Mouse (Mus musculus) embryonic facial prominence, embryonic 15.5 days (tissue): ENCODE data around the gene Ttc23. TPM values are rescaled to one million over a fixed set of nuclear protein-coding genes. Genes with fewer than 3 reads are reported as not detected.

Experiments used
- ATAC-seq: fragments of 200-750 bp; cut with Nextera tagmentation; 2 replicates; pipeline ENCODE4 v1.8.0; 2017; ENCODE audit warnings: low read depth, moderate TSS enrichment; ENCODE audit not compliant: insufficient number of reproducible peaks, low FRiP score, low TSS enrichment
- H3K27ac ChIP-seq: fragments of 300-500 bp; sonication (generic); replicated peaks from 2 replicates; pipeline ENCODE4 v1.5.1; 2015; ENCODE audit warnings: mild to moderate bottlenecking, inconsistent platforms
- H3K27me3 ChIP-seq: fragments of 300-500 bp; sonication (generic); 2 replicates; pipeline ENCODE4 v1.6.1; 2015; ENCODE audit warnings: inconsistent platforms
- H3K36me3 ChIP-seq: fragments of 300-500 bp; sonication (generic); 2 replicates; pipeline ENCODE4 v1.6.1; 2015; ENCODE audit warnings: mild to moderate bottlenecking, inconsistent platforms
- H3K4me1 ChIP-seq: fragments of 300-500 bp; sonication (generic); 2 replicates; pipeline ENCODE4 v1.6.1; 2015; ENCODE audit warnings: inconsistent platforms
- H3K4me2 ChIP-seq: fragments of 300-500 bp; sonication (generic); replicated peaks from 2 replicates; pipeline ENCODE4 v1.6.1; 2015; ENCODE audit warnings: mild to moderate bottlenecking, inconsistent platforms
- H3K4me3 ChIP-seq: fragments of 300-500 bp; sonication (generic); replicated peaks from 2 replicates; pipeline ENCODE4 v1.5.1; 2015; ENCODE audit warnings: mild to moderate bottlenecking, inconsistent platforms
- H3K9ac ChIP-seq: fragments of 300-500 bp; sonication (generic); 2 replicates; pipeline ENCODE4 v1.6.1; 2015; ENCODE audit warnings: inconsistent platforms
- H3K9me3 ChIP-seq: fragments of 300-500 bp; sonication (generic); replicated peaks from 2 replicates; pipeline ENCODE4 v1.6.1; 2016; ENCODE audit warnings: inconsistent platforms
- WGBS: fragments of 180-500 bp; shearing (Covaris S2); methylation state at CpG from one replicate; pipeline ENCODE4 v1.1.7; 2015; 5-methylcytosine and 5-hydroxymethylcytosine counted together
- polyA plus RNA-seq: library from polyadenylated mRNA; unstranded; fragments of >200 nt; fragmentation: Nextera tagmentation; extraction: Ambion mirVana; gene quantifications from 2 replicates; pipeline ENCODE4 v1.2.1, GENCODE M21; 2015

Gene Ttc23
- 29.6 and 29.8 TPM in 2 replicates for polyA plus RNA-seq

GRCm38 (mm10) chr7:67647277-67647676, at the start of gene Ttc23:
Gene Ttc23, plus strand, starts transcription at chr7:67647410.
- ATAC-seq, result no peak
- H3K27ac ChIP-seq, result peak within 1 kb of the TSS; percentile 92
- H3K4me2 ChIP-seq, result peak within 1 kb of the TSS; percentile 69
- H3K36me3 ChIP-seq, result no peaks in the 10 kb centered on the region
- peak within 1 kb of the TSS; percentile 50 for H3K9ac ChIP-seq
- peaks cover 33% of the 10 kb centered on the region for H3K4me1 ChIP-seq
- no peaks in the 10 kb centered on the region for H3K27me3 ChIP-seq
- 4% methylated on average over 5 of the region's 5 CpGs for WGBS
- H3K9me3 ChIP-seq, result no peaks in the 10 kb centered on the region
- peak within 1 kb of the TSS; percentile 82 for H3K4me3 ChIP-seq

- no peaks in the 10 kb centered on the region for H3K9me3 ChIP-seq
- 49% methylated on average over 3 of the region's 3 CpGs for WGBS
- no peak overlapping the region for H3K4me2 ChIP-seq
- H3K27ac ChIP-seq, result peak overlapping the region; percentile 35
- no peak overlapping the region for H3K4me3 ChIP-seq
- H3K27me3 ChIP-seq, result no peaks in the 10 kb centered on the region
- H3K9ac ChIP-seq, result no peak overlapping the region
- peaks cover 19% of the 10 kb centered on the region for H3K4me1 ChIP-seq
- ATAC-seq, result peak; percentile 78; the same call in 1 of the 2 replicates
- no peaks in the 10 kb centered on the region for H3K36me3 ChIP-seq
Observed at GRCm38 (mm10) chr7:67598050-67598449, 49.2 kb upstream of the Ttc23 start.

- WGBS, result 68% methylated on average over 6 of the region's 6 CpGs
Observed at GRCm38 (mm10) chr7:67605114-67605513, 42.1 kb upstream of the Ttc23 start.

GRCm38 (mm10) chr7:67606250-67606649, 41.0 kb upstream of the Ttc23 start:
- ATAC-seq, result no peak
- H3K9me3 ChIP-seq, result no peaks in the 10 kb centered on the region
- H3K4me1 ChIP-seq, result peaks cover 27% of the 10 kb centered on the region
- 0 out of 2 replicates have a peak overlapping the region, but pooled peaks have one; percentile 44 for H3K27ac ChIP-seq
- H3K4me3 ChIP-seq, result no peak overlapping the region
- H3K4me2 ChIP-seq, result no peak overlapping the region
- H3K36me3 ChIP-seq, result no peaks in the 10 kb centered on the region
- no peaks in the 10 kb centered on the region for H3K27me3 ChIP-seq
- WGBS, result 72% methylated on average over 1 of the region's 1 CpGs
- H3K9ac ChIP-seq, result no peak overlapping the region

More at GRCm38 (mm10) chr7:67605114-67605513, 42.1 kb upstream of the Ttc23 start:
- Histone ChIP-seq H3K4me3 (no peak overlapping the region), H3K4me1 (peaks cover 27% of the 10 kb centered on the region), H3K9me3 (no peaks in the 10 kb centered on the region), H3K4me2 (no peak overlapping the region), H3K27me3 (no peaks in the 10 kb centered on the region), H3K27ac (peak overlapping the region; percentile 83), H3K9ac (no peak overlapping the region), H3K36me3 (no peaks in the 10 kb centered on the region)
- ATAC-seq, result no peak; the same call in 1 of the 2 replicates

GRCm38 (mm10) chr7:67607669-67608347, 39.4 kb upstream of the Ttc23 start:
- Histone ChIP-seq H3K4me3 (no peak overlapping the region), H3K27me3 (no peaks in the 10 kb centered on the region), H3K9me3 (no peaks in the 10 kb centered on the region), H3K9ac (no peak overlapping the region), H3K36me3 (no peaks in the 10 kb centered on the region; the same call in 1 of the 2 replicates), H3K4me1 (peaks cover 27% of the 10 kb centered on the region), H3K4me2 (no peak overlapping the region), H3K27ac (peak overlapping the region; percentile 59; the same call in 1 of the 2 replicates)
- ATAC-seq, result no peak
- 67% methylated on average over 5 of the region's 5 CpGs for WGBS

GRCm38 (mm10) chr7:67608348-67609024, 38.7 kb upstream of the Ttc23 start:
- Histone ChIP-seq H3K4me1 (peaks cover 27% of the 10 kb centered on the region), H3K4me3 (no peak overlapping the region), H3K4me2 (no peak overlapping the region), H3K36me3 (no peaks in the 10 kb centered on the region; the same call in 1 of the 2 replicates), H3K27ac (peak overlapping the region; percentile 59; the same call in 1 of the 2 replicates), H3K9ac (no peak overlapping the region), H3K9me3 (no peaks in the 10 kb centered on the region), H3K27me3 (no peaks in the 10 kb centered on the region)
- ATAC-seq, result no peak
- 42% methylated on average over 4 of the region's 4 CpGs for WGBS

GRCm38 (mm10) chr7:67613795-67614463, 33.3 kb upstream of the Ttc23 start:
- Histone ChIP-seq H3K36me3 (no peaks in the 10 kb centered on the region; the same call in 1 of the 2 replicates), H3K4me1 (peaks cover 13% of the 10 kb centered on the region), H3K27ac (0 out of 2 replicates have a peak overlapping the region, but pooled peaks have one; percentile 4), H3K27me3 (no peaks in the 10 kb centered on the region), H3K4me2 (no peak overlapping the region), H3K9me3 (no peaks in the 10 kb centered on the region), H3K9ac (no peak overlapping the region), H3K4me3 (no peak overlapping the region)
- ATAC-seq, result no peak
- 63% methylated on average over 10 of the region's 10 CpGs for WGBS

- H3K9ac ChIP-seq, result no peak overlapping the region
- no peak for ATAC-seq
- no peaks in the 10 kb centered on the region for H3K9me3 ChIP-seq
- WGBS, result 81% methylated on average over 7 of the region's 7 CpGs
- H3K36me3 ChIP-seq, result no peaks in the 10 kb centered on the region; the same call in 1 of the 2 replicates
- H3K27ac ChIP-seq, result 0 out of 2 replicates have a peak overlapping the region, but pooled peaks have one; percentile 4
- H3K4me3 ChIP-seq, result no peak overlapping the region
- H3K4me1 ChIP-seq, result peaks cover 13% of the 10 kb centered on the region
- no peaks in the 10 kb centered on the region for H3K27me3 ChIP-seq
- H3K4me2 ChIP-seq, result no peak overlapping the region
Observed at GRCm38 (mm10) chr7:67614464-67614861, 32.7 kb upstream of the Ttc23 start.

- 61% methylated on average over 4 of the region's 4 CpGs for WGBS
- Histone ChIP-seq H3K9me3 (no peaks in the 10 kb centered on the region), H3K36me3 (no peaks in the 10 kb centered on the region; the same call in 1 of the 2 replicates)
Observed at GRCm38 (mm10) chr7:67616890-67617289, 30.3 kb upstream of the Ttc23 start.

GRCm38 (mm10) chr7:67617646-67618045, 29.6 kb upstream of the Ttc23 start:
- Histone ChIP-seq H3K27ac (no peak overlapping the region), H3K4me3 (no peak overlapping the region), H3K9ac (no peak overlapping the region), H3K9me3 (no peaks in the 10 kb centered on the region), H3K36me3 (no peaks in the 10 kb centered on the region; the same call in 1 of the 2 replicates), H3K27me3 (no peaks in the 10 kb centered on the region), H3K4me2 (no peak overlapping the region), H3K4me1 (peaks cover 13% of the 10 kb centered on the region)
- WGBS, result 83% methylated on average over 10 of the region's 10 CpGs
- no peak for ATAC-seq

More at GRCm38 (mm10) chr7:67616890-67617289, 30.3 kb upstream of the Ttc23 start:
- Histone ChIP-seq H3K4me3 (no peak overlapping the region), H3K4me2 (no peak overlapping the region), H3K27ac (no peak overlapping the region; the same call in 1 of the 2 replicates), H3K4me1 (peaks cover 13% of the 10 kb centered on the region), H3K27me3 (no peaks in the 10 kb centered on the region), H3K9ac (no peak overlapping the region)
- no peak for ATAC-seq

- Histone ChIP-seq H3K27ac (no peak overlapping the region), H3K36me3 (no peaks in the 10 kb centered on the region), H3K4me1 (peaks cover 13% of the 10 kb centered on the region), H3K4me3 (no peak overlapping the region), H3K9ac (no peak overlapping the region), H3K27me3 (no peaks in the 10 kb centered on the region), H3K9me3 (no peaks in the 10 kb centered on the region), H3K4me2 (no peak overlapping the region)
- ATAC-seq, result no peak
- WGBS, result 73% methylated on average over 3 of the region's 3 CpGs
Observed at GRCm38 (mm10) chr7:67618316-67618715, 28.9 kb upstream of the Ttc23 start.
